Mouse (Mus musculus): ENCODE results near the gene Nmd3.

DNA sequence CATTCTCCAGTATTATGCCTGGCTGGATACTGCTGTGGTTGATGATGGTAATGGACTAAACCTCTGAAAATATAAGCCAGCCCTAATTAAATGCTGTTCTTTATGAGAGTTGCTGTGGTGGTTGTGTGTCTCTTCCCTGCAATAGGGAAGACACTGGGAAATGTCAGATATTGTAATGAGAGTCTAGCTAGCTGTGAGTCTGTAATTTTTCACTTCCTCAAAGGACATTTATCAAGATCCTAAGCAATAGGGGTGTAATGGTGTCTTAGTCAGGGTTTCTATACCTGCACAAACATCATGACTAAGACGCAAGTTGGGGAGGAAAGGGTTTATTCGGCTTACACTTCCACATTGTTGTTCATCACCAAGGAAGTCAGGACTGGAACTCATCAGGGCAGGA is 30.8 kb upstream of the Nmd3 start:
- TF ChIP-seq CTCF (IDR thresholded peaks at IDR 0.05; ENCODE audit: borderline replicate concordance, insufficient read depth, low read length) (no peak), POLR2A (IDR thresholded peaks at IDR 0.05; ENCODE audit: low read depth, low read length) (no peak)
